Mouse (Mus musculus): ENCODE measurements around the gene Cacna1d.

DNA sequence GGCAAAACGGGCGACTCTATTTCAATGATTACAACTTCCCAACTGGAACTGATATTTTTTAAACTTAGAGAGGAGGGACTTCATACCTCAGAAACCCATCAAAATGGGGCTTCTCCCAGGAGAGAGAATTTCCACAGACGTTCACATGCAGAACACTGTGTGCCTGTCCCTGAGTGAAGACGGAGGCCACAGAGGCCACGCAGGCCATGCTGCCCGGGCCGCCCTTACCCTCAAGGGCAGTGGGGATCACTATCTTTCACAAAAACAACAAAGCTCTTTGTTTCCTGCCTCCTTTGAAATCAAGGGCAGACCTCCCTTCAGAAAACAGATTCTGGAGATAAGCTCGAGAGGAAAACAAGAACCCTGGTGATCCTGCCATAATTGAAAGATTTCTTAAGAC, 164.2 kb downstream of the Cacna1d start:
- TF ChIP-seq CTCF (IDR thresholded peaks at IDR 0.05; ENCODE audit: low read depth, low read length) (no peak), POLR2AphosphoS5 (IDR thresholded peaks at IDR 0.05; ENCODE audit: insufficient replicate concordance, low read depth, low read length) (no peak), GATA1 (IDR thresholded peaks at IDR 0.05; ENCODE audit: borderline replicate concordance, low read length) (no peak)

All from G1E (cell line).